Mouse (Mus musculus) lung, embryonic 14.5 days (tissue): ENCODE data around the gene Sfxn5. TPM values are rescaled to one million over a fixed set of nuclear protein-coding genes. Genes with fewer than 3 reads are reported as not detected.

Experiments
- ATAC-seq: fragments of 200-750 bp; cut with Nextera tagmentation; 2 replicates; pipeline ENCODE4 v1.8.0; 2017; ENCODE audit warnings: mild to moderate bottlenecking, moderate TSS enrichment, moderate library complexity; ENCODE audit not compliant: insufficient read depth
- DNase-seq: peaks from one replicate; pipeline ENCODE4 v3.0.0-alpha.2; 2015
- H3K27ac ChIP-seq: fragments of 300-500 bp; sonication (generic); 2 replicates; pipeline ENCODE4 v1.5.1; 2014; ENCODE audit warnings: low read depth, mild to moderate bottlenecking, moderate library complexity
- H3K27me3 ChIP-seq: fragments of 300-500 bp; sonication (generic); 2 replicates; pipeline ENCODE4 v1.6.1; 2014; ENCODE audit warnings: low read length, control low read depth; ENCODE audit not compliant: insufficient read depth
- H3K36me3 ChIP-seq: fragments of 300-500 bp; sonication (generic); 2 replicates; pipeline ENCODE4 v1.6.1; 2014; ENCODE audit warnings: control low read depth; ENCODE audit not compliant: insufficient read depth
- H3K4me1 ChIP-seq: fragments of 300-500 bp; sonication (generic); 2 replicates; pipeline ENCODE4 v1.6.1; 2014; ENCODE audit warnings: antibody characterized with exemption, control low read depth; ENCODE audit not compliant: insufficient read depth
- H3K4me2 ChIP-seq: fragments of 300-500 bp; sonication (generic); 2 replicates; pipeline ENCODE4 v1.6.1; 2014; ENCODE audit warnings: mild to moderate bottlenecking
- H3K4me3 ChIP-seq: fragments of 300-500 bp; sonication (generic); 2 replicates; pipeline ENCODE4 v1.5.1; 2014; ENCODE audit warnings: low read depth, low read length
- H3K9ac ChIP-seq: fragments of 300-500 bp; sonication (generic); 2 replicates; pipeline ENCODE4 v1.6.1; 2014
- H3K9me3 ChIP-seq: fragments of 300-500 bp; sonication (generic); 2 replicates; pipeline ENCODE4 v1.6.1; 2016; ENCODE audit warnings: low read depth, low read length, control low read depth
- CTCF ChIP-seq: IDR thresholded peaks from 2 replicates; pipeline ENCODE4 v1.5.1; 2016; ENCODE audit warnings: antibody characterized with exemption, low read depth
- WGBS: fragments of 180-500 bp; shearing (Covaris S2); extraction: QIAGEN DNeasy Blood & Tissue Kit; methylation state at CpG from one replicate; pipeline ENCODE4 v1.1.7; 2014; 5-methylcytosine and 5-hydroxymethylcytosine counted together
- polyA plus RNA-seq: library from polyadenylated mRNA; unstranded; fragments of >200 nt; fragmentation: Nextera tagmentation; extraction: Ambion mirVana; gene quantifications from 2 replicates; pipeline ENCODE4 v1.2.1, GENCODE M21; 2014

Gene Sfxn5
- polyA plus RNA-seq, 1 experiment from 2014 or later, result 8.3 TPM

GRCm38 (mm10) chr6:85189911-85190591, 143.2 kb downstream of the Sfxn5 start:
- H3K4me1 ChIP-seq, result peaks cover 3% of the 10 kb centered on the region; the same call in 1 of the 2 replicates
- under 1% methylated on average over 52 of the region's 52 CpGs for WGBS
- peaks cover 99% of the 10 kb centered on the region for H3K27me3 ChIP-seq

DNA sequence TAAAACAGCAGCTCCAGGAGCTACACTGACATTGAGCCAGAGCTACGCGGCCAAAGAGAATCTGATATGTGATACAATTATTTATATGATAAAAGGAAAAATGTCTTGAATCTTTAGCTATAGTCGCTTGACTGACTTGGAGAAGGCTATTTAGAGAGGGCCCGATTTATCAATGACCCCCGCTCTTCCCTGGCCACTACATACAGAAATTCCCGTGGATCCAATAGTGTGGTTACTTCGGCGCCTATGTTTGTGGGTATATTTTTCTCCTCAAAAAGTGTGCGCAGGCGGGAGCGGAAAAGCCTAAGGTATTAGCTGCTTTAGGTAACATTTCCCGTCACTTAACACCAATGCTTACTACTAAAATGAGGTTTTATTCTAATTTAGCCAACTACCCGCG, 143.9 kb downstream of the Sfxn5 start:
- ATAC-seq (no peak), DNase-seq (no peak)
- TF ChIP-seq CTCF, result no peak
- H3K27ac ChIP-seq, result no peak overlapping the region
- H3K27me3 ChIP-seq, result peaks cover 97% of the 10 kb centered on the region
- H3K4me1 ChIP-seq, result peaks cover 3% of the 10 kb centered on the region; the same call in 1 of the 2 replicates
- 6% methylated on average over 14 of the region's 14 CpGs for WGBS
- no peak overlapping the region; the same call in 1 of the 2 replicates for H3K4me2 ChIP-seq
- no peak overlapping the region for H3K9ac ChIP-seq
- H3K4me3 ChIP-seq, result peak overlapping the region; percentile 36; the same call in 1 of the 2 replicates
- no peaks in the 10 kb centered on the region for H3K9me3 ChIP-seq
- H3K36me3 ChIP-seq, result no peaks in the 10 kb centered on the region

More at GRCm38 (mm10) chr6:85189911-85190591, 143.2 kb downstream of the Sfxn5 start:
- Histone ChIP-seq H3K36me3 (no peaks in the 10 kb centered on the region), H3K9ac (peak overlapping the region; percentile 2; the same call in 1 of the 2 replicates), H3K4me3 (peak overlapping the region; percentile 36), H3K9me3 (no peaks in the 10 kb centered on the region), H3K4me2 (peak overlapping the region; percentile 65), H3K27ac (no peak overlapping the region)
- DNase-seq, result peak; percentile 62
- TF ChIP-seq CTCF, result no peak
- ATAC-seq, result no peak

DNA sequence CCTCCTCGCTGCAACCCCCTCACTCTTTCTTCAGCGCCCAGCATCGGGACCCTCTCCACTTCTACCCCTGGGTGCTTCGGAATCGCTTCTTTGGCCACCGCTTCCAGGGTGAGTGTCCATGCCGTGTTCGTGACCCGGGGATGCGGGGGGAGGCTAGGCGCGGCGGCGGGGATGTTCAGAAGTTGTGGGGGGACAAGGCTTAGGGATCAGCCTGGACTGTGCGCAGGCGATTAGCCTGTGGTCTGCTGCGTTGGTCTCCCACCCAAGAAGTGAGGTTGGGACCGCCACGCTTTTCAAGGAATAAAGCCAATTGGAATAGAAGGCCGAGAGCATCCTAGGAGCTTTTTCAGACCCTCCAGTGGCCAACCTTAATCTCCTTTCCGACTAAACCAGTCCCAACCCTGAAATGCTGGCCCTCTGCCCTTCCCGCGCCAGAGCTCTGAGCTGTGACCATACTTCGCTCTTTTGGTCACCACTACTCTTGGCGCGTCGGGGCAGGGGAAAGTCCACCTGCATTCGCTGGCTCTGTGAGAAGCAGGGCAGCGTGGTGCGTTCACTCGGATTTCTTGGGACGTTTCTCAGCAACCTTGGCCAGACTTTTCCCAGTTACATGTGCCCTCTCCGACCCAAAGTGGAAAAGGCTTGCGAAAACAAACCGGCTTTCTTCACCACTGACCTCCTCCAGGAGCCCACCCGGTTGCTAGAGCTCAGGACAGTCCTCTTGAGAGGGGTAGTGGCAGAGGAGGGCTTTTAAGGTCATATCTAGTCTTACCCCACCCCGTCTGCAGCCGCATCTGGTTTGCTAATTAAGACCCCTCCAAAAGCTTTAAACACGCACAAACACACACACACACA, 144.7 kb downstream of the Sfxn5 start:
- no peak overlapping the region for H3K9ac ChIP-seq
- no peaks in the 10 kb centered on the region for H3K36me3 ChIP-seq
- peak overlapping the region; percentile 40 for H3K4me3 ChIP-seq
- H3K4me2 ChIP-seq, result peak overlapping the region; percentile 70
- TF ChIP-seq CTCF, result no peak
- WGBS, result under 1% methylated on average over 39 of the region's 39 CpGs
- ATAC-seq (no peak), DNase-seq (no peak)
- H3K9me3 ChIP-seq, result no peaks in the 10 kb centered on the region
- peaks cover 96% of the 10 kb centered on the region for H3K27me3 ChIP-seq
- peaks cover 3% of the 10 kb centered on the region; the same call in 1 of the 2 replicates for H3K4me1 ChIP-seq
- H3K27ac ChIP-seq, result no peak overlapping the region

GRCm38 (mm10) chr6:85187340-85188211, 145.6 kb downstream of the Sfxn5 start, which contains the start of gene Emx1:
Gene Emx1, plus strand, starts transcription at chr6:85187438.
- WGBS, result under 1% methylated on average over 77 of the region's 81 CpGs
- peak; percentile 77 for ATAC-seq
- H3K4me3 ChIP-seq, result peak within 1 kb of the TSS; percentile 40
- H3K27ac ChIP-seq, result no peak within 1 kb of the TSS
- TF ChIP-seq CTCF, result no peak
- H3K4me2 ChIP-seq, result peak within 1 kb of the TSS; percentile 70
- peaks cover 92% of the 10 kb centered on the region for H3K27me3 ChIP-seq
- peak; percentile 49 for DNase-seq
- H3K9me3 ChIP-seq, result no peaks in the 10 kb centered on the region
- no peaks in the 10 kb centered on the region for H3K36me3 ChIP-seq
- H3K4me1 ChIP-seq, result peaks cover 3% of the 10 kb centered on the region; the same call in 1 of the 2 replicates
- no peak within 1 kb of the TSS for H3K9ac ChIP-seq

DNA sequence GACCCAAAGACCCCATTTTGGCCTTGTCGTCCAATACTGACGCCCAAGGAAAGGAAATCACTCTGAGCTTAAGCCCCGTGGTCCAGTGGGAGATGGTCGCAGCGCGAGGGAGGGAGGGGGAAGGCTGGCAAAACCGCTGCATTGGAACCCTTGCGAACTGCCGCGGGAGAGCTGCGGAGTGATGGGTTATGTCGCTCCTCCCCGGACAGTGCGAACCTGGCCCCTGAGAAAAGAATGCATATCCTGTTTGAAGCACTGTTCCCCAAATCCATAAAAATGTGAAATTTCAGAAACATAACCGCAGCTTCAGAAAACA, 146.5 kb downstream of the Sfxn5 start:
- 1% methylated on average over 15 of the region's 15 CpGs for WGBS
- Histone ChIP-seq H3K27me3 (peaks cover 83% of the 10 kb centered on the region), H3K4me1 (peaks cover 3% of the 10 kb centered on the region; the same call in 1 of the 2 replicates), H3K27ac (no peak overlapping the region), H3K4me2 (peak overlapping the region; percentile 70; the same call in 1 of the 2 replicates), H3K9me3 (no peaks in the 10 kb centered on the region), H3K36me3 (no peaks in the 10 kb centered on the region), H3K9ac (no peak overlapping the region), H3K4me3 (no peak overlapping the region)
- ATAC-seq (no peak), DNase-seq (no peak)
- TF ChIP-seq CTCF, result no peak

GRCm38 (mm10) chr6:85186033-85186743, 147.0 kb downstream of the Sfxn5 start:
- WGBS, result 3% methylated on average over 33 of the region's 33 CpGs
- H3K4me2 ChIP-seq, result peak overlapping the region; percentile 49
- no peak overlapping the region for H3K9ac ChIP-seq
- H3K36me3 ChIP-seq, result no peaks in the 10 kb centered on the region
- no peak overlapping the region for H3K27ac ChIP-seq
- H3K27me3 ChIP-seq, result peaks cover 78% of the 10 kb centered on the region
- no peak for DNase-seq
- peak overlapping the region; percentile 21 for H3K4me3 ChIP-seq
- peaks cover 3% of the 10 kb centered on the region; the same call in 1 of the 2 replicates for H3K4me1 ChIP-seq
- ATAC-seq, result no peak
- no peaks in the 10 kb centered on the region for H3K9me3 ChIP-seq
- no peak for TF ChIP-seq CTCF
